Mouse (Mus musculus): ENCODE results near the gene Slc6a9. TPM values are rescaled to one million over a fixed set of nuclear protein-coding genes. Genes with fewer than 3 reads are reported as not detected.
A peak's percentile ranks its signal among the peaks of the same experiment; 100 is the strongest.

The Slc6a9 gene
- total RNA-seq, 2 experiments from 2014 or later = 35.9 to 36.3 TPM

DNA sequence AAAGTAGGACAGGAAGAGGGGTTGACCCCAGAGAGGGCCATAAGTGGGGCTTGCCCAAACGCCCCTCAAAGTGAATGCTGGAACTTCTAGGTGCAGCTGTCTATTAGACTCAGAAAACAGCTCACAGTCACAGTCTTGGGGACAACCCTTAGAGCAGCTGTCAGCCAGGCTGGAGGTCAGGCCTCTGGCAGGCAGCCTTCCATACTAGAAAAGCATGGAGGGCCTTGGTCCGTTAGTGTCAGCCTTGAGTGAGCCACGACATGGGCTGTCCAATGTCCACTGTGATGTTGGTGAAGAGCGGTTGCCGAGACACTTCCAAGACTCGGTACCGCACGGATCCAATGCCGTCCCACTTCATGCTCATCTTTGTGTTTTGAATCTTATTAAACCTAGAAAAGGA lies 39.3 kb downstream of the Slc6a9 start:
- DNase-seq (ENCODE audit: low spot score in 2 of 2) = no peak

DNA sequence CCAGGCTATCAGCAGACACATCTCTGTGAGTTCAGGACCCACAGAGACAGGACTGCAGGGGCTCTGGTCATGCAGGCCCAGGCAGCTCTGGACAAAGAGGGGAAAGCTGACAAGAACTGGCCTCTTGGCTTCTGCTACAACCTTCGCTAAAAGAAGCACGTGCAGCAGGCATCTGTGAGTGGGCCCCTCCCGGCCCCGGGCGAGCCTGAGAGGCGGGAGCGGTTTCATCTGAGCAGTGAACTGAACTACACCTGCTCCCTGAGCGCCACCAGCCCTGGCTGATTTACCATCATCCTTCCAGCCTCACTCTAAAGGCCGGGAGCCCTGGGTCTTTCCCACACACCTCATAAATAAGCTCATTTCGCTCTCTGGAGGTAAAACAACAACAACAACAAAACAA lies 44.0 kb downstream of the Slc6a9 start:
- no peak for DNase-seq (ENCODE audit: low spot score in 2 of 2)

DNA sequence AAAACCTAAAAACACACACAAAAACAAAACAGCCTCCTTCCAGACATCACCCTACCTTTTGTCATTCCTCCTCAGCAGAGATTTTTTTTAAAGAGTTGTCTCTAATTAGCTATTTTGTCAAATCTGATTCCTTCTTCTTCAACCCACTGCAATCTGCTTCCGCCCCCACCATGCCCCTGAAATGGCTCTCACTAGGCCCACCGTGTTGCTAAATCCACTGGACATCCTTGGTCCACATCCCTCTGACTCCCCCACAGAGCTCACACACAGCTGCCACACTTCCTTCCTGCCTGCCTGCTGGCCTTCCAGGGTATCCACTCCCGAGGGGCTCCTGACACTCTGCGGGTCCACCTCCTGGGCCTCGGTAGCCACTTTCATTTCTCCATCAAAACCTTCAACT lies 44.4 kb downstream of the Slc6a9 start:
- DNase-seq (ENCODE audit: low spot score in 2 of 2) = peak in 1 of 2 experiments; percentile 55

DNA sequence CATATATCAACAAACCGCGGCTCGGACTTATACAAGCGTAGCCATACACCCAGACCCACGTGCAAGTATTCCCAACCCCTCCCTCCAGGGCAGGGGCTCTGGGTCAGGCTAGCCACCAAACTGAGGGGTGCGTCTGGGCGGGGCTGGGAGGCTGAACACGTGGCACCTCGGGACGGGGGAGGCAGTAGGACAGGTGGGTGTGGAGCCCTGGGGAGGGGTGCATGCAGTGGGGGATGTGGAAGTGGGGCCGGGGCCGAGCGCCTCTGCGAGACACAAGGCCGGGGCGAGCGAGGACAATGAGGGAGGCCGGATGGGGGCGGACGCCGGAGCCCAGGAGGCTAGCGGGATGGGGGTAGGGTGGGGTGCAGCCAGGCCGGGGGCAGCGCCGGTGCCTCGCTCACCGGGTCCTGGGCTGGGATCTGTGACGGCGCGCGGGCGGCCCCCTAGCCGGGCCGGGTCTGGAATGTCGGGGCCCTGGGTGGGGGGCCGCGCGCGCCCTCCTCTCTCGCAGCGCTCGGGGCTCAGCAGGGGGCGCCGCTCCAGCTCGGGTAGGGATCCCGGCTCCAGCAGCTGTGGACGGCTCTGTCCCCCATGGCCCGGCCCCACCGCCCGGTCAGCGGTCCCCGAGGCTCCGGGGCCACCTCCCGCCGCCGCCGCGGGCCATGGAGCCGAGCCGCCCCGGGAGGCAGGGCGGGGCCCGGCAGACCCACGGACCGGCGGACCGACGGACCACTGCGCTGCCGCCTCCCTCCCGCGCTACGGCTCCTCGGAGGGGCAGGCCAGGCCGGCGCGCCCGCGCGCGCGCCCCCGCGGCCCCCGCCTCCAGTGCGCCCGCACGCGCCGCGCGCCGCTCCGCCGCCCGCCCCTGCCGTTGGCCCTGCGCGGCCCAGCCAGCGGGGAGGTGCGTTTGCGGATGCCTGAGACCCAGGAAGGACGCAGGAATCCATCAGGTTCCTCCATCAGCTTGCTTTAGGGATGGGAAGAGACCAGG lies 48.7 kb downstream of the Slc6a9 start, which contains the start of gene B4galt2:
B4galt2 (minus strand) TSS at position 787 of the 991 bp plus-strand sequence.
- peak; percentile 60 to 74 for DNase-seq (ENCODE audit: low spot score in 2 of 2)

DNA sequence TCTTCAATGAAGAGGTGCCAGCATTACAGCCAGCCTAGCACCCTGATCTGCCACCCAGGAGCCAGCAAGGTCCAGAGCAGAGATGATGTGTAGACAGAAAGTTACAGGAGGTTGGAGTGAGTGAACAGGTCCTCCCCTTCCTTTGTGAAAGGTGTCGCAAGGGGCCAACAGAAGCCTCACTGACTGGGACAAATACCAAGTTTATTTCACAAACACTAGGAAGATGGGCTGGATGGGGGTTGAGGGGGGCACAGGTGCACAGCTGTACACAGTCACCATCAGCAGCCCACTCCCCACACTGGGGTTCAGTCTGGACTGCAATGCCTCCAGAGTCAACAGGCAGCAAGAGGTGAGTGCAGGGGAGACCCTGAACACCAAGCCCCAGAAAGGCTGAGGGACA lies 49.8 kb downstream of the Slc6a9 start:
- no peak for DNase-seq (ENCODE audit: low spot score in 2 of 2)

DNA sequence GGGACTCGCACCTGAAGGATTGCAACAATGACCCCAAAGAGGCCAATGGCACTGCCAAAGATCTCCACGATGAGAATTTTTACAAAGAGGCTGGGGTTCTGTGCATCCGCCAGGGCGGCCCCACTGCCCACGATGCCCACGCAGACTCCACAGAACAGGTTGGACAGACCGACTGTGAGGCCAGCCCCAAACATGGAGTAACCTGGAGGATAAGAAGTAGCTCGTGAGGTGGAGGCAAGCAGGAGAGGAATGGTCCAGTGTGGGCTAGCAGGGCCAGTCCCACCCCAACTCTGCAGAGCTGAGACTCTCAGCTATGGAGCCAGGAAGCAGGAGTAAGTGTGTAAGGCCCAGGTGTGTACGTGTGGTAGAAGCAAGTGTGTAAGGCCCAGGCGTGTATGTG lies 50.8 kb downstream of the Slc6a9 start:
- no peak for DNase-seq (ENCODE audit: low spot score in 2 of 2)

DNA sequence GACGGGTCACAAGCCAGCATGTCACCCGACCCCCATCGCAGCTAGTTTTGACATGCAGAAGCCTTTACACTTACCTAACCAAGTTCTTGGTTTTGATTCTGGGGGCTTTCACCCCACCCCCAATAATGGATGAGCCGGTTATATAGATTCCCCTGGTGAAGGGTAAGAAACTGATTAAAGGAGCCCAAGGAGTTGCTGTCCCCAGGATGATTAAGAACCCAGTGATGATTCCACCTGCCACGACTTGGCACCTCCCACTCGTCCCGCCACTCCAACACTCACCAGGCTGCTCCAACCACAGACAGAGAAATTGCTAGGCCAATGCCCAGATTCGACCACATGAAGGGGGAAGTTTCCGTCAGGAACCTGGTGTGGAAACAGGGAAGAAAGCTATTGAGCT lies 51.7 kb downstream of the Slc6a9 start:
- peak in 1 of 2 experiments; percentile 38 for DNase-seq (ENCODE audit: low spot score in 2 of 2)

DNA sequence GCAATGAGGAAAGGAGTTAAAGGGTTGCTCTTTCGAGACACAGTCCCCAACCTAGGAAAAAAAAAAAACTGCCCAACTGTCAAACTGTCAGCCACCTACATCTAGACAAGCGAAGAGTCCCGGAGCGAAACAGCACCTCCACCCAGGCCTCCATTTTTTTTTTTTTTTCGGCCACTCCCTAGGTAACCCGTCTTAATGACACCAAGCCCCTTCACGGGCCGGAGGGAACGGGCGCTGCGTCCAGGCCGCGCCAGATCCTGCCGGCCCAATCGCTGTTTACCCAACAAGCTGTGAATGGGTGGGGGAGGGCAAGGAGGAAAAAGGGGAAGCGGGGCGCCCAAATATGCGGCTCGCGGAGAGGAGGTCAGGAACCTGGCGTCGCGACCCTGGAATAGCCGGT lies 52.3 kb downstream of the Slc6a9 start:
- DNase-seq (ENCODE audit: low spot score in 2 of 2) = no peak

DNA sequence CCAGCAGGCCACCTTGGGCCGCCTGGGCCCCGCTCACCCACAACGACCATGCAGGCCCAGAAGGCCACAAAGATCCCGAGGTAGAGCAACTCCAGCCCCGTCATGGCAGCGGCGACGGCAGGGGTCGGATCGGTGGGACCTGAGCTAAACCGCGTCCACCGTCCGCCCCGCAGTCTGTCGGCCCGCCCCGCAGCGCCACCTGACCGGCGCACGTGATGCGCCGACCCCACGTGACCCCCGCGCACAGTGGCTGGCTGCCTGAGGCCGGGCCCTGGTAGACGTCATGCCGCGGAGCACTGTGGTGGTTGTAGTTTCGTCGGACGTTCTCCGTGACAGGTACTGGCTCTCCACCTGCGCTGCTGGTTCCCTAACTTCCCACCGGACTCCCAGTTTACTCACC lies 52.8 kb downstream of the Slc6a9 start, which contains the start of gene Atp6v0b:
Atp6v0b (minus strand) TSS at position 201 of the 400 bp plus-strand sequence.
- DNase-seq (ENCODE audit: low spot score in 2 of 2) = peak; percentile 95 to 98

DNA sequence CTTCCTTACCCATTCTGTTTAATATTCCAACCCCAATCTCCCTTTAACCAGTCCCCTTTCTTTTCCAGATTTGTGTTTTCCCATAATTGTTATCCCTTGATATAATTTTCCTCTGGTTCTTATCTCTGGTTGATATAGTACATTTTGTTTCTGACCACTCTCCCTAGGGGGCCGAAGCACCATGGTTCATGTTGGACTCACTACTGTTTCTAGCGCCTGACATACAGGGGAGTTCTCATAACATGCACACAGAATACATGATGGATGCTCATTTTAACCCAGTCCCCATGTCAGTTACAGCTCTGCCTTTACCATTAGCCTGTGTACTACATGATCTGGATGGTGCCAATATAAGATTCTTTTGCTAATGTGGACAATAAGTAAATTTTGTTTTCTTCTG lies 53.6 kb downstream of the Slc6a9 start:
- no peak for DNase-seq (ENCODE audit: low spot score in 2 of 2)

DNA sequence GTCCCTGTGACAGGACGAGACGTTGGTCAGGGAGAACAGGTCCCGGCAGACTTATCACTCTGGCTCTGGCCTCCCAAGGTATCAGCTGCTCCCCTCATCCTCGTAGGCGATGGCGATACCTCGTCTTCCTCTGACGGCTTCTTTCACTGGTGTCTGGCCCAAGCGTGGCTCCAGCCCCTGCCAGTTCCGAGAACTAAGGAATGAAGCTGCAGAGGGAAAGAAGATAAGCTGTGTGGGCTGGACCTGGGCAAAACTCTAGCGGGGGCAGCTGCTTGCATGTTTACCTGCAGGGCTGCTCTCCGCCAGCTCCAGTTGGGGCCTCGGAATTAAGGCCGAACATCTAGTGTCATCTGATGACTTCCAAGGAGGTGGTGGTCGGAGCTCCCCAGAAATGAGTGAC lies 55.2 kb downstream of the Slc6a9 start:
- no peak for DNase-seq (ENCODE audit: low spot score in 2 of 2)

DNA sequence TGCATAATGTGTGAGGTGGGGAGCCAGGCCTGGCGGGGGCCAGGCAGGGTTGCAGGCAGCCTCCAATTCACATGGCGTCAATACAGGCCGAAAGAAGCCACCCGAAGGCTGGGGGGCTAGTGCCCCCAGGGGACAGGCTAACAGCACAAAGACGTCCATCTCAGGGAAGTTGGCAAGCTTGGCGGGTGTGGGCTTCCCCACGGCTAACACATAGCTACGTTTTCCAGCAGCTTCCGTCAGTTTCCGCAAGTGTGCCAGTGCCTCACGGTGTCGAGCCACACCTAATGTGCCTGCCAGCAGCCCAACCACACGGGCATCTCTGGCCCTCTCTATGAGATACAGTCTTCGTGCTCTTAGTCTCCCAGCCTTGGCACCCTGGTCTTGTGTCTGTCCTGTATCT lies 55.7 kb downstream of the Slc6a9 start:
- no peak for DNase-seq (ENCODE audit: low spot score in 2 of 2)

DNA sequence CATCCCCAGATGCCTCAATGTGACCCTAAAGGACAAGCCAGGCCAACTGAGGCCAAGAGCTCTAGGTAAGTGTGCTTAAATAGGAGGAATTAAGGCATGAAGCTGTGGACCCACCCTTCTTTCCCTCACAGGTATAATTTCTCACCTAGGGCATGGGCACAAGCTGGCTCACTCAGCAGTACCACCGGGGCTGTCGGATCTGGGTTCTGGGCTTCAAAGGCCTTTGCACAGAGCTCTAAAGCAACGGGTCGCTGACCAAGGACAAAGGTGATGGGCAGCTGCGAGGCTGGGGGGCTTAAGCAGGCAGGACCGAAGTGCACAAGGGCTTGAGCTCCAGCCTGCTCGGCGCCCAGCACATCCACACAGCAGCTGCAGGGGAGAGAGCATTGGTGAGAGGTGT lies 56.4 kb downstream of the Slc6a9 start:
- no peak for DNase-seq (ENCODE audit: low spot score in 2 of 2)

DNA sequence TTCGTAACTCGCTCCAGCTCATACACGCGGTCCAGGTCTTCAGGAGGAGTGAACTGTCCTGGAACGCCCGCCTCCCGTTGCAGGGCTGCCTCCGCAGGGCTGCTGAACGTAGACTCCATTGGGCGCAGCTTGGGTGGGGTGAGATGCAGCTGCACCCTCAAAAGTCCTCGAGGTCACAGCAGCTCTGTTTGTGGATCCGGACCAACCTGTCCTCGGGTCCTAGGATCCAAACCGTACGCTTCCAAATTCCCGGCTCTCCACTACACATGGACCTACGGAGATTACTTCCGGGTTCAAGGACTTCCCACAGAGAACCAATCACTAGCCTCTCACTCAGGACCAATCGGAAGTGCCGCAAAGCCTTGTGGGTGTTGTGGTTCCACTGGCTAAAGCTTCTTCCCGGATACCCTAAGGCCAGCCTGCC lies 57.4 kb downstream of the Slc6a9 start, which contains the start of gene Dph2:
Dph2 (minus strand) TSS at position 295 of the 424 bp plus-strand sequence.
- peak; percentile 78 to 84 for DNase-seq (ENCODE audit: low spot score in 2 of 2)

DNA sequence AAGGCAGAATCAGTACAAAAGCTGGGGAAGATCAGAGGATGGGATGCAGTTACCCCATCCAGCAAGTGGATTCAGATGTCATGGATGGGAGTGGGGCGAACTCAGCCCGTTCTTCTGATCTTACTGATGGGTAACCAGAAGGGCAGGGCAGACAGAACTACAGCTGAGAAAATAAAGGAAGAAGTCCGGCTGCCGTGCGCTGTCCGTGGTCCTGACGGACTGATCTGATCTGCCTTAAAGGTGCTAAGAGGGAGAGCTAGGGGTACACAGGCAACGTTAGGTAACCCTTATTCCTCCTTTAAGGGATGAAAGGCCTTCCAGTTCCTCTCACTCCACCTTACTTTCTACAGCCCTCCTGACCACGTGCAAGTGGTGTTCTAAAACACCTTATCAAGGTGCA lies 59.1 kb downstream of the Slc6a9 start:
- no peak for DNase-seq (ENCODE audit: low spot score in 2 of 2)

DNA sequence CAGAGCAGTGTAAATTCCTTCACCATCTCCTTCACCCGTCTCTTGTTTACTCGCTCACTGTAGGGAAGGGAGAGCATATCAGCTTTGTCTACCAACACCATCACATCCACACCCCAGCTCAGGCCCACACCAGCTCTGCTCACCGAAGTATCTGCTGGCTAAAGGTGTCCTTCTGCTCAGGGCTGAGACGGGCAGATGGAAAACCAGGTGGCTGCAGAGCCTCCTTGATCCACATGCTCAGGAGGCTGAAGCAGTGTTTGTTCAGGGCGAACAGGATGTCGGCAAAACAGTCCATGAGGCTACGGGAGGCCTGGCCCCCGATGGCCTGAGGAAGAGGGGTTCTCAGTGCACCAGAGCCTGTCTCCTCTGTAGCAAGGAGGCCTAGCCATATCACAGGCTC lies 60.3 kb downstream of the Slc6a9 start:
- DNase-seq (ENCODE audit: low spot score in 2 of 2) = no peak

DNA sequence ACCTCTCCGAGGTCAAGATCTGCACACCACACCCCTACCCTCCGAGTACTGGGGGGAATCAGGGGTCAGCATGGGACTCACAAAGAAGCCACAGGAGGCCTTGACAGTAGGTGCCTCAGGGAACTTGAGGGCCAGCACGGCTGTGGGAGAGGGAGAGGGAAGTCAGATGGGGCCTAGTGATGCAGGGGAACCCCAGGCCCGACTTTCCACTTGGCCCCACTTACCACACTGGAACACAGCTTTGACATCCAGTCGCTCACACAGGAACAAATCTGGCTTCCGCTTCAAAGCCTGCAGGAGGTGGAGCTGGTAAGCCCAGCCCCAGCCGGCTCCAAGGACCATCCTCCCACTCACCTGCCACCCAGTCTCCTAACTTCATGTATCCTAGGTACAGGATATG lies 61.0 kb downstream of the Slc6a9 start:
- no peak for DNase-seq (ENCODE audit: low spot score in 2 of 2)

DNA sequence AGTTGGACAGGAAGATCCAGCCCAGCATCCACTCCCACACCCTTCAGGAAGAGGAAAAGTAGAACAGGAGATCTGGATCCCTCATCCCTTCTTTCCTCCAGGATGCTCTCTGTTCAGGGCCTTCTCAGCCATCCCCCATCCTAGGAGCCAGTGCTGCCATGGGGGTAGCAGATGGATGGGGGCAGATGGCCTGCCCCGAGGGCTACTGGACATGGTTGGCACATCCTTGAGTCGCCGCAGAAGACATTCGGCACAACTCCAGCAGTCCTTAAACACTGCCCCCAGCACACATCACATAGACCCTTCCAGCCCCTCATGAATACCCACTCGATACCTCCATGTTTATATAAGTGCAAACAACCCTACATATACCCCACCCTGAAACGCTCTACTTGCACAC lies 61.7 kb downstream of the Slc6a9 start:
- no peak for DNase-seq (ENCODE audit: low spot score in 2 of 2)

DNA sequence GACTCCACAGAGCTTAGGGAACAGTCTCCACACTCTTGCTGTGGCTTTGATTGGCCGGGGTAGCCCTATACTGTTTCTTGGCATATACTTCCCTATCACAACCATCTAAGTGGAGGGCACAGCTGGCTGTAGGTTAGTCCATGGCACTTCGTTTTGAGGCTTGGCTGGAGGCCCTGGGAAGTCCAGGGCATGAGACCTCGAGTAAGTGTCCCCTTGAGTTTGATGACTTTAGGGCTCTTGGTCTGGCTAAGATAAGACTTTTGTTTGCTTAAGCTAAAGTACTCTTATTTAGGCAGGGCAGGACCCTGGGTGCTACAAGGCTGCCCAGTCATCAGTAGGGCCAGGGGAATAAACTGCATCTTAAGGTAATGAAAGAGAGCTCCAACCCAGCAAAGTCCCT lies 63.8 kb downstream of the Slc6a9 start:
- no peak for DNase-seq (ENCODE audit: low spot score in 2 of 2)

DNA sequence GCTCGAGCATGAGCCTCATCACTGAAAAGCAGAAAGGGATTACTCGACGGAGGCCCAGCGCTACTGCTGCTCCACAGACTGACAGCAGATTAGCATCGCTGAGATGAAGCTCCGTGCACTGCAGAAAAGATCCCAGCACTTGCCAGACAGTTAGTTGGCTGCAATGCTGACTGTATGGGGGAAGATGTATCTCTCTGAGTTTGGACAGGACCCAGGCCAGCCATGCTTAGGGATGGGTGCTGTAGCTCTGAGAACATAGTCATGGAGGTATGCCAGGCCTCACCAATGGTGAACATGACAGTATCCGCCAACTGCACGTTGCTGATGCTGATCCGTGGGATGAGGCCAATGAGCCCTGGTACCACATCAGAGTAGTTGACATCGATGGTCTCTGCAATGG lies 69.8 kb downstream of the Slc6a9 start:
- peak in 1 of 2 experiments; percentile 65 for DNase-seq (ENCODE audit: low spot score in 2 of 2)

DNA sequence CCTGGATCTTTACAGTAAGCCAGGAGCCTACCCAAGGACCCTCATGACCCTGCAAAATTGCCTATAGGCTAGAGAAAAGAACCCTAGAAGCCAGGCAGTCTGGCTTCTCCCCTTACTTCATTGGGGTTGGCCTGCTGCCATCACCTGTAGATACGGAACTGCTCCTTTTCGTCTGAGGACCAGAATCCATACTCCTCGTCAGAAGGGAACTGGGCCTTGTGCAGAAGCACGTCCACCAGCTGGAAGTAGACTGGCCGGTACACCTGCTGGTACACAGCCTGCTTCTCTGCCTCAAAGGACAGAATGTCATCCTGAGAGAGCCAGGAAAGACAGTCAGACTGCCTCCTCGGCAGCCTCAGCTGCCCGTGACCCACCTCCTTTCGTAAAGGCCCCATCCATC lies 70.5 kb downstream of the Slc6a9 start:
- no peak for DNase-seq (ENCODE audit: low spot score in 2 of 2)

DNA sequence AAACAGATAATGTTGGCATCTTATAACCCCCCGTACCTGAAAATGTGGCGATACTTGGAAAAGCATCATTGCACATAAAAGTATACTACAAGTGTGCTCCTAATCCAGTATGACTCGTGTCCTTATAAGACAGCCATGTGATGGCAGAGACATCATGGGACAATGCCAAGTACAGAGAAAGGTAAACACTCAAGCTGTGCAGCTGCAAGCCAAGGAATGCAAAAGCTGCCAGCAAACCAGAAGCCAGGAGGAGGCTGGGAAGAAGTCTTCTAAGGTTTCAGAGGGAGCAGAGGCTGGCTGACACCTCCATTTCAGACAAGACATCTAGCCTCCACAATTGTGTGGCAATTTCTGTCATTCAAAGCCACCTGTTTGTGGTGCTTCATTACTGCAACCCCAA lies 71.9 kb downstream of the Slc6a9 start:
- no peak for DNase-seq (ENCODE audit: low spot score in 2 of 2)
